Mouse (Mus musculus) hindbrain, postnatal 0 days (tissue): Measurements from ENCODE around the gene Slc20a1. TPM values are rescaled to one million over a fixed set of nuclear protein-coding genes. Genes with fewer than 3 reads are reported as not detected.

Experiments
- ATAC-seq: fragments of 200-750 bp; cut with Nextera tagmentation; 2 replicates; pipeline ENCODE4 v1.8.0; 2017; ENCODE audit warnings: mild to moderate bottlenecking, moderate TSS enrichment, moderate library complexity
- DNase-seq: peaks from one replicate; pipeline ENCODE4 v3.0.0-alpha.2; 2015; ENCODE audit warnings: low spot score
- H3K27ac ChIP-seq: fragments of 300-500 bp; sonication (generic); 2 replicates; pipeline ENCODE4 v1.5.1; 2014; ENCODE audit warnings: mild to moderate bottlenecking
- H3K27me3 ChIP-seq: fragments of 300-500 bp; sonication (generic); 2 replicates; pipeline ENCODE4 v1.6.1; 2014; ENCODE audit warnings: low read length, mixed read lengths; ENCODE audit not compliant: insufficient read depth
- H3K36me3 ChIP-seq: fragments of 300-500 bp; sonication (generic); 2 replicates; pipeline ENCODE4 v1.6.1; 2014; ENCODE audit warnings: low read length, mixed read lengths; ENCODE audit not compliant: insufficient read depth
- H3K4me1 ChIP-seq: fragments of 300-500 bp; sonication (generic); 2 replicates; pipeline ENCODE4 v1.6.1; 2014; ENCODE audit warnings: antibody characterized with exemption, low read length, mixed read lengths; ENCODE audit not compliant: insufficient read depth
- H3K4me2 ChIP-seq: fragments of 300-500 bp; sonication (generic); 2 replicates; pipeline ENCODE4 v1.6.1; 2014; ENCODE audit warnings: low read depth, mild to moderate bottlenecking, low read length, moderate library complexity, mixed read lengths
- H3K4me3 ChIP-seq: fragments of 300-500 bp; sonication (generic); 2 replicates; pipeline ENCODE4 v1.5.1; 2014; ENCODE audit warnings: low read length
- H3K9ac ChIP-seq: fragments of 300-500 bp; sonication (generic); replicated peaks from 2 replicates; pipeline ENCODE4 v1.6.1; 2014; ENCODE audit warnings: mild to moderate bottlenecking, low read length, moderate library complexity, mixed read lengths
- H3K9me3 ChIP-seq: fragments of 300-500 bp; sonication (generic); 2 replicates; pipeline ENCODE4 v1.6.1; 2016; ENCODE audit warnings: low read length, mixed read lengths
- CTCF ChIP-seq: IDR thresholded peaks from 2 replicates; pipeline ENCODE4 v1.5.1; 2016; ENCODE audit warnings: antibody characterized with exemption, control low read depth, low read depth
- WGBS: fragments of 180-500 bp; shearing (Covaris S2); extraction: QIAGEN DNeasy Blood & Tissue Kit; methylation state at CpG from one replicate; pipeline ENCODE4 v1.1.7; 2014; 5-methylcytosine and 5-hydroxymethylcytosine counted together
- polyA plus RNA-seq: library from polyadenylated mRNA; unstranded; fragments of >200 nt; fragmentation: Nextera tagmentation; extraction: Ambion mirVana; gene quantifications from 2 replicates; pipeline ENCODE4 v1.2.1, GENCODE M21; 2015
- total RNA-seq: library from RNA; depleted of rRNA; stranded (reverse); fragments of >200 nt; gene quantifications from 2 replicates; pipeline ENCODE4 v1.2.3, GENCODE M21; 2014

Gene Slc20a1
- total and polyA plus RNA-seq, 2 experiments from 2014 or later, result 41.6 to 63.0 TPM

DNA sequence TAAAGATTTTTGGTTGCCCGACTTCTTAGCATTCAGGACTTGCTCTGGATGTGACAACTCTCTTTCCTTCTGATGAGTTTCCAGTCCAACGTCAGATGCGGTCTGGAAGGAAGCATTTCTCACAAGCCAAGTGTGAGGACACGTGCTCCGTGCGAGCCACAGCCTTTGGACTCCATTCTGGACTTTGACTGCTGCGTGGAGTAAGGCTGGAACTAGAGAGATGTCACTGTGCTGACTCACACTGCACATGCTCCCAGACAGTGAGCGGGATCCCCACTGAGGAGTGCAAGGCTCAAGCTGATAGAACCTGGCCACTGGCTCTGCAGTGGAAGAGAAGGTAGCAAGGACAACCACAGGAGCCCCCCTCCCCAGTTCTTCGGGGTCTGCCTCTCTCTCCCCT, 33.9 kb downstream of the Slc20a1 start:
- Histone ChIP-seq H3K4me2 (no peak overlapping the region), H3K36me3 (no peaks in the 10 kb centered on the region), H3K9ac (no peak overlapping the region), H3K27ac (no peak overlapping the region), H3K4me1 (peaks cover 3% of the 10 kb centered on the region; the same call in 1 of the 2 replicates), H3K4me3 (no peak overlapping the region), H3K27me3 (no peaks in the 10 kb centered on the region), H3K9me3 (no peaks in the 10 kb centered on the region)
- DNase-seq (no peak), ATAC-seq (no peak)
- TF ChIP-seq CTCF, result no peak
- 71% methylated on average over 9 of the region's 9 CpGs for WGBS

- H3K9me3 ChIP-seq, result no peaks in the 10 kb centered on the region
- DNase-seq (no peak), ATAC-seq (no peak)
- H3K36me3 ChIP-seq, result no peaks in the 10 kb centered on the region
- 82% methylated on average over 1 of the region's 1 CpGs for WGBS
- no peak overlapping the region for H3K4me2 ChIP-seq
- no peaks in the 10 kb centered on the region for H3K27me3 ChIP-seq
- TF ChIP-seq CTCF, result no peak
- H3K9ac ChIP-seq, result no peak overlapping the region
- no peak overlapping the region for H3K4me3 ChIP-seq
- no peak overlapping the region for H3K27ac ChIP-seq
- peaks cover 3% of the 10 kb centered on the region; the same call in 1 of the 2 replicates for H3K4me1 ChIP-seq
Measured at GRCm38 (mm10) chr2:129233218-129233617, 34.7 kb downstream of the Slc20a1 start.

DNA sequence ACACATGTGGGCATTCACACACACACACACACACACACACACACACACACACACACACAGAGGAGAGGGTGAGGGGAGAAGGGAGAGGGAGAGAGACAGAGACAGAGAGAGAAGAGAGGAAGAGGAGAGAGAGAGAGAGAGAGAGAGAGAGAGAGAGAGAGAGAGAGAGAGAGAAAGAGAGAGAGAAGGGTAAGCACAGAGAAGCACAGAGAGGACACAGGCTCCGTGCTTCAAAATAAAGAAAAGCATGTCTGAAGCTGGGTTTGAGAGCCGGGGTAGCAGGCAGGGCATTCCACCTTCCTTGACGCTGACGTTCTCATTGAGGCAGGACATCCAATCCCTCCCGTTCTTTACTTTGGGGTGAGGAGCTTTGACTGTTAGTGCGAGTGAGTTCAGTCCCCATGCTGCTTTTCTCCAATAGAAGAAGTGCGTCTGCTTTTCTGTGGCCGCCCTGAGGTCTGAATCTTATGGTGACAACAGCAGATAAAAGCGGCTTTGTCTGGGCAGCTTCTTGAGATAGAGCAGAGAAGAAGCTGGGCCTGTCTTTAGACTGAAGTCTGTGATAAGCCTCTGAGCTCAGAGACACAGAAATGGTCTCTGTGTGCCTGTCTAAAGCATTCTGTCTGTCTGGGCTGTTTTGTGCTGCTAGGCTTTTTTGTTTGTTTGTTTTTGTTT, 35.4 kb downstream of the Slc20a1 start:
- H3K9ac ChIP-seq, result no peak overlapping the region
- WGBS, result 51% methylated on average over 9 of the region's 9 CpGs
- DNase-seq, result no peak
- H3K4me2 ChIP-seq, result no peak overlapping the region
- H3K27me3 ChIP-seq, result no peaks in the 10 kb centered on the region
- no peak overlapping the region for H3K4me3 ChIP-seq
- no peaks in the 10 kb centered on the region for H3K9me3 ChIP-seq
- no peak for ATAC-seq
- no peaks in the 10 kb centered on the region for H3K36me3 ChIP-seq
- TF ChIP-seq CTCF, result no peak
- no peak overlapping the region for H3K27ac ChIP-seq
- H3K4me1 ChIP-seq, result peaks cover 3% of the 10 kb centered on the region; the same call in 1 of the 2 replicates

GRCm38 (mm10) chr2:129234731-129235130, 36.2 kb downstream of the Slc20a1 start:
- no peaks in the 10 kb centered on the region for H3K27me3 ChIP-seq
- H3K4me2 ChIP-seq, result no peak overlapping the region
- no peak overlapping the region for H3K4me3 ChIP-seq
- no peak for DNase-seq
- H3K9me3 ChIP-seq, result no peaks in the 10 kb centered on the region
- peaks cover 3% of the 10 kb centered on the region; the same call in 1 of the 2 replicates for H3K4me1 ChIP-seq
- ATAC-seq, result no peak
- H3K27ac ChIP-seq, result no peak overlapping the region
- no peaks in the 10 kb centered on the region for H3K36me3 ChIP-seq
- no peak overlapping the region for H3K9ac ChIP-seq
- WGBS, result 93% methylated on average over 2 of the region's 2 CpGs
- TF ChIP-seq CTCF, result no peak

DNA sequence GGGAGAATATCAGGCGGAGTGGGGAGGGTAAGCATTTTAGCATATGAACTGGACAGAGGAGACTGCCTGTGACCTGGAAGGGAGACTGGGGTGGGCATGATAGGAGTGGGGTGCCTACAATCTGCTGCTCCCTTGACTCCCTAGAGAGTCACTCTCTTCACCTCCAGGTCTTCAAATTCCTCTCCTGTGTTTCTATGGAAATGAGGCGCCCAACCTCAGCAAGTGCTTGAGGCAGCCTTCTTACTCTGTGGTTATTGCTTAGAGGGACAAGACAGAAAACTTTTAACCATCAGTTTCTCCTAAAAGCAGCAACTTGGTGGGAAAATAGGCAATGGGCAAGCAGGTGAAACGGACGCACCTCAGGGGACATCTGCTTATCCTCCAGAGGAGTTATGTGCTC, 38.0 kb downstream of the Slc20a1 start:
- no peak for TF ChIP-seq CTCF
- H3K9ac ChIP-seq, result no peak overlapping the region
- no peaks in the 10 kb centered on the region for H3K27me3 ChIP-seq
- ATAC-seq, result no peak
- 75% methylated on average over 4 of the region's 4 CpGs for WGBS
- no peaks in the 10 kb centered on the region for H3K36me3 ChIP-seq
- no peak overlapping the region for H3K4me3 ChIP-seq
- no peak for DNase-seq
- no peaks in the 10 kb centered on the region for H3K9me3 ChIP-seq
- H3K4me2 ChIP-seq, result no peak overlapping the region
- H3K27ac ChIP-seq, result no peak overlapping the region
- H3K4me1 ChIP-seq, result peaks cover 3% of the 10 kb centered on the region; the same call in 1 of the 2 replicates

DNA sequence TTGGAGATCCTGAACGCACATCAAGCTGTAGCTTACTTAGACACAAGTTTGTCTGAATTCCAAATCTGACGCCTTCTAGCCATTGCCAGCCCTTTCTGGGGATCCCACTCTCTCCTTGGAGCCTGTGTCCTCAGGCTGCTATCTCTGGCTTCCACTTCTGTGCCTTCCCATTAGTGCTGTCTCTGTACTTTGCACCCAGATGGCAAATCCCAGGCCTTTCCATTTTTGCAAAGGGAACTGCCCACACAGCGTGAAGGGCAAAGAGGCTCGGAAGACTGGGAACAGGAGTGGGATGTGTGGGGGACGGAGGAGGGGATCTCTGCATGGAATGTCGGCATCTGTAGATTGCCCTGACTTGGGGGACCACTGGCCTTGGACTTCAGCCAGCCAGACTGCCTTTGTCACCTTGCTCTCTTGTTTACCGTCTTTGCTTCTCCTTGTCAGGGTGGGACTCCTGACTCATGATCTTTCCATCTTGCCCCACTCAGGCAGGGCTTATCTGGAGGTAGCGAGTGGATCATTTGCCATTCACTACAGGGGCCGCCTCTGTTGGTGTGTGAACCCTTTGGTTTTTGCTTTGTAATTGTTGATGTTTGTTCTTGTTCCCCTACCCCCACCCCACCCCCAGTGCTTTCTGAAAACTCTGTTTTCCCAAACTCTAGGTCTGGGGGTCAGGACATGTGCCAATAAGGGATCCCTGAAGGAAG, 42.3 kb downstream of the Slc20a1 start:
- no peak for ATAC-seq
- TF ChIP-seq CTCF, result no peak
- Histone ChIP-seq H3K4me1 (no peaks in the 10 kb centered on the region), H3K9ac (no peak overlapping the region), H3K36me3 (no peaks in the 10 kb centered on the region), H3K4me2 (no peak overlapping the region), H3K27ac (no peak overlapping the region), H3K9me3 (no peaks in the 10 kb centered on the region), H3K27me3 (no peaks in the 10 kb centered on the region), H3K4me3 (no peak overlapping the region)
- WGBS, result 56% methylated on average over 9 of the region's 9 CpGs
- no peak for DNase-seq
